Mouse (Mus musculus): ENCODE data around the gene Apex1. TPM values are rescaled to one million over a fixed set of nuclear protein-coding genes. Genes with fewer than 3 reads are reported as not detected.
"Not testable (repeated sequence)": the region's sequence is repeated elsewhere in the genome, so short reads cannot be mapped to it uniquely, and the experiment has no call there.

The Apex1 gene
- polyA plus RNA-seq, 1 experiment from 2014 or later = 61.2 TPM

DNA sequence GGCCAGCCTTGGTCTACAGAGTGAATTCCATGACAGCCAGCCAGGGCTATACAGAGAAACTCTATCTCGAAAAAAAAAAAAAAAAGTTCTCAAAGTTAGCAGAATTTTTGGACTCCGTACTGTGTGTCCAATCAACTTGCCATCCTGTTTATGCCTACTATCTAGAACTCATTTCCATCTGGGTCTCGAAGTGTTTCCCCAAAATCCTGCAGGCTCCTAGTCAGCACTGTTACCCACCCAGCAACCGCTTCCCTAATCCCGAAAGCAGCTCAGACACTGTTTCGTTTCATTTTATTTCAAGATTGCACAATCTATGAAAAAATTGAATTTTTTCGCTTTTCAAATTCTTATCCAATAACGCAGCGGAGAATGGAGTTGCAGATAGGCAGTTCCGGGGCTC, 30.7 kb downstream of the Apex1 start:
- no peak overlapping the region for H3K4me3 ChIP-seq (ENCODE audit: low read depth, low read length)
- no peaks in the 10 kb centered on the region for H3K4me1 ChIP-seq (ENCODE audit: insufficient read depth, low read depth, low read length)
- ATAC-seq (no peak), DNase-seq (ENCODE audit: low spot score) (peak; percentile 12)
- H3K9ac ChIP-seq (replicated peaks; ENCODE audit: low read depth) = no peak overlapping the region
- 0 out of 2 replicates have a peak, but pooled peaks cover 7% of the 10 kb centered on the region for H3K36me3 ChIP-seq (ENCODE audit: insufficient read depth, low read length)
- 72% methylated on average over 10 of the region's 10 CpGs for WGBS
- no peak overlapping the region; the same call in 1 of the 2 replicates for H3K4me2 ChIP-seq (replicated peaks; ENCODE audit: low read depth, low read length)
- TF ChIP-seq EP300 (IDR thresholded peaks at IDR 0.05) = no peak
- TF ChIP-seq CTCF (IDR thresholded peaks at IDR 0.05) = no peak
- H3K27ac ChIP-seq (ENCODE audit: low read length) = no peak overlapping the region
- no peaks in the 10 kb centered on the region for H3K9me3 ChIP-seq (ENCODE audit: low read length)
- no peaks in the 10 kb centered on the region for H3K27me3 ChIP-seq (replicated peaks; ENCODE audit: insufficient read depth, low read length)

- H3K27me3 ChIP-seq (replicated peaks; ENCODE audit: insufficient read depth, low read length); H3K4me1 ChIP-seq (ENCODE audit: insufficient read depth, low read depth, low read length); H3K9ac ChIP-seq (replicated peaks; ENCODE audit: low read depth); H3K9me3 ChIP-seq (ENCODE audit: low read length); H3K4me3 ChIP-seq (ENCODE audit: low read depth, low read length); H3K27ac ChIP-seq (ENCODE audit: low read length); H3K36me3 ChIP-seq (ENCODE audit: insufficient read depth, low read length): not testable (repeated sequence)
- peak; percentile 51 for DNase-seq (ENCODE audit: low spot score)
- peak; percentile 82 for ATAC-seq
- H3K4me2 ChIP-seq (replicated peaks; ENCODE audit: low read depth, low read length) = peak within 1 kb of the TSS; percentile 43
- 6% methylated on average over 17 of the region's 19 CpGs for WGBS
- TF ChIP-seq CTCF (IDR thresholded peaks at IDR 0.05) = peak; percentile 33
These were observed 31.3 kb downstream of the Apex1 start, which contains the start of gene Pnp2 for GRCm38 (mm10) chr14:50955942-50956508. Gene Pnp2, plus strand, starts transcription at chr14:50955992.

- ATAC-seq; H3K4me3 ChIP-seq (ENCODE audit: low read depth, low read length); H3K9me3 ChIP-seq (ENCODE audit: low read length); H3K4me2 ChIP-seq (replicated peaks; ENCODE audit: low read depth, low read length); H3K36me3 ChIP-seq (ENCODE audit: insufficient read depth, low read length); H3K9ac ChIP-seq (replicated peaks; ENCODE audit: low read depth); DNase-seq (ENCODE audit: low spot score); H3K27me3 ChIP-seq (replicated peaks; ENCODE audit: insufficient read depth, low read length); H3K4me1 ChIP-seq (ENCODE audit: insufficient read depth, low read depth, low read length); H3K27ac ChIP-seq (ENCODE audit: low read length): not testable (repeated sequence)
- WGBS = 81% methylated on average over 6 of the region's 6 CpGs
These were observed 32.0 kb downstream of the Apex1 start for GRCm38 (mm10) chr14:50956724-50957123.

GRCm38 (mm10) chr14:50957146-50957545, 32.4 kb downstream of the Apex1 start:
- 49% methylated on average over 3 of the region's 3 CpGs for WGBS
- H3K4me1 ChIP-seq (ENCODE audit: insufficient read depth, low read depth, low read length); H3K4me3 ChIP-seq (ENCODE audit: low read depth, low read length); ATAC-seq; H3K4me2 ChIP-seq (replicated peaks; ENCODE audit: low read depth, low read length); H3K27ac ChIP-seq (ENCODE audit: low read length); H3K9ac ChIP-seq (replicated peaks; ENCODE audit: low read depth); H3K9me3 ChIP-seq (ENCODE audit: low read length); H3K27me3 ChIP-seq (replicated peaks; ENCODE audit: insufficient read depth, low read length); H3K36me3 ChIP-seq (ENCODE audit: insufficient read depth, low read length); DNase-seq (ENCODE audit: low spot score): not testable (repeated sequence)

DNA sequence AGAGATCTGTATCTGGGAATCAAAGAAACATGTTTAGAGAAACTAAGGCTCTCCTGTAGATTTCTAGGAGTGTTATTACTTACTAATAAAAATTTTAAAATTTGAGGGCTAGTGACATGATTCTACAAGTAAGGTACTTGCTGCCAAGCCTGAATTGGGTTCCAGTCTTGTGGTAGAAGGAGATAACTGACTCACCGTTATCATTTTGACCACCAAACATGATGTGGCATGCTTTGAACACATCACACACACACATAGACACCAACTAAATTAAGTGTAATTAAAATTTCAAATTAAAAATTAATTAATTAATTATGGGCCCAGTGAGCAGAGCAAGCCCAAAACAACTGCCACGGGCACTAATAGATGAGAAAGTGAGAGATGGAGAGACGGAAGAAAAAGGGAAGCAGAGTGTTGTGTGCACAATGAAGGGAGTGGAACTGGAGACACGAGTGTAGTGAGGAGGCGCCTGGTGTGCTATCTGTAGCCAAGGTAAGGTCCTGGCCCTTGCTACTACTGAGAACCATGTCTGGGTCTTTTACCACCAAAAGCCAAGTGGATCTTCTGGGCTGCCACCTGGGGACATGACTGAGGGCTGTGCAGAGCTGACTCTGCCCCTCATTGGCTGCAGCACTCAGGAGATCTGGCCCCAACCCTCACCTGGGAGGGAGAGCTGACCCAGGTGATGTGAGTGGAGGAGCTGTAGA, 33.7 kb downstream of the Apex1 start:
- not testable (repeated sequence) for H3K27me3 ChIP-seq (replicated peaks; ENCODE audit: insufficient read depth, low read length); H3K9me3 ChIP-seq (ENCODE audit: low read length); H3K9ac ChIP-seq (replicated peaks; ENCODE audit: low read depth); DNase-seq (ENCODE audit: low spot score); H3K4me2 ChIP-seq (replicated peaks; ENCODE audit: low read depth, low read length); H3K36me3 ChIP-seq (ENCODE audit: insufficient read depth, low read length); H3K4me3 ChIP-seq (ENCODE audit: low read depth, low read length); H3K27ac ChIP-seq (ENCODE audit: low read length); H3K4me1 ChIP-seq (ENCODE audit: insufficient read depth, low read depth, low read length); ATAC-seq
- 88% methylated on average over 5 of the region's 5 CpGs for WGBS

DNA sequence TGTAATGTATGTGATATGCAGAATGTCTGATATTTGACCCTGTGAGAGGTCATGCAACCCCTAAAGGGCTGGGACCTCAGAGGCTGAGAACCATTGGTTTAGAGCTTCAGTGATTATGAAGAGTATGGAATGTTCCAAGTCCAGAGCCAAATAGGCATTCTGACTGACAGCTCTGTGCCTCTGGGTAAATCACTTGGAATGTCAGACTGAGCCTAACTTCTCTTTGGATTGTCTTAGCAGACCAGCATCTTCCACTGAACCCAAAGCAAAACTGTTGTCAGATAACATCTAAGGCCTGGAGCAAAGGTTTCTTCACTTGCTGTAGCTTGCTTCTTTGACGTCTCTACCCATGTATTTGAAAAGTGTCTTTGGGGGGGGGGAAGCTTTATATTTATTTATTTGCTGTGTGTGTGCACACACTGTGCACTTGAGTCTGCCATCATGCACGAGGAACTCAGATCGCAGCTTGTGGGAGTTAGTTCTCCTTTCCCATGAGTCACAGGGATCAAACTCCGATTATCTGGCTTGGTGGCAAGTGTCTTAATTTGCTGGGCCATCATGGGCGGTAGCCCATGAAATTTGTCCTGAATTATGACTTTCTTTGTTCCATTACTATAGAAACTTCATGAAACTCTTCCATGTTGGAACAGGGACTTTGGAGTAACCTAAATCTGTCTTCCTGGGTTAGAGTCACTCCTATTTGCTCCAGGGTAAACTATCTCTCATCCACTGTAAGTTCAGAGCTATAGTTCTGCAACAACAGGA, 43.6 kb downstream of the Apex1 start:
- no peaks in the 10 kb centered on the region for H3K36me3 ChIP-seq (ENCODE audit: insufficient read depth, low read length)
- H3K27me3 ChIP-seq (replicated peaks; ENCODE audit: insufficient read depth, low read length) = no peaks in the 10 kb centered on the region
- 86% methylated on average over 5 of the region's 5 CpGs for WGBS
- ATAC-seq (no peak), DNase-seq (ENCODE audit: low spot score) (no peak)
- H3K9me3 ChIP-seq (ENCODE audit: low read length) = no peaks in the 10 kb centered on the region
- TF ChIP-seq EP300 (IDR thresholded peaks at IDR 0.05) (no peak), CTCF (IDR thresholded peaks at IDR 0.05) (no peak)
- H3K9ac ChIP-seq (replicated peaks; ENCODE audit: low read depth) = no peak overlapping the region
- no peaks in the 10 kb centered on the region for H3K4me1 ChIP-seq (ENCODE audit: insufficient read depth, low read depth, low read length)
- no peak overlapping the region for H3K27ac ChIP-seq (ENCODE audit: low read length)
- H3K4me3 ChIP-seq (ENCODE audit: low read depth, low read length) = no peak overlapping the region
- H3K4me2 ChIP-seq (replicated peaks; ENCODE audit: low read depth, low read length) = no peak overlapping the region

Data from lung, postnatal 0 days (tissue).